Mouse (Mus musculus) thymus, postnatal 0 days (tissue): ENCODE results near the gene Olfr887. TPM values are rescaled to one million over a fixed set of nuclear protein-coding genes. Genes with fewer than 3 reads are reported as not detected.

ENCODE experiments used
- DNase-seq: peaks from one replicate; pipeline ENCODE4 v3.0.0-alpha.2; 2015; ENCODE audit warnings: low spot score
- polyA plus RNA-seq: library from polyadenylated mRNA; unstranded; fragments of >200 nt; fragmentation: Nextera tagmentation; extraction: Ambion mirVana; gene quantifications from 2 replicates; pipeline ENCODE4 v1.2.1, GENCODE M21; 2015

Olfr887 gene
- polyA plus RNA-seq = not detected in 2 replicates

DNA sequence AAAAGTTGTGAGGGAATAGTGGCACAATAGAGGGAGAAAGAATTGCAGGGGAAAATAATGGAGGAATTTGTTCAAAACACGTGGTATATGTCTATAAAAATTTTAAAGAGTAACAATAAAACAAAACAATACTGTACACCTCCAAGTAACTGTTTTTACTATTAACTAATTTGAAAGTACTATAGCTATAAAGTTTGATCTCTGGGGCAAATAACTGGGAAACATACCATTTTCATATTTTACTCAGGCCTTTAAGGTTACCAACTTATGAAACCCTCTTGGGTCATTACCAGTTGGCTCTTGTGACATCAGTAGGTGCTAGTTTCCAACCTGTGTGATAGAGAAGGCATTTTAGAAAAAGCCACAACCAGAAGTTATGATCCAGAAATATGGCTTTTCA is at the start of gene Olfr887:
Gene Olfr887, plus strand, starts transcription at position 301 of the 400 bp plus-strand sequence.
- no peak for DNase-seq

DNA sequence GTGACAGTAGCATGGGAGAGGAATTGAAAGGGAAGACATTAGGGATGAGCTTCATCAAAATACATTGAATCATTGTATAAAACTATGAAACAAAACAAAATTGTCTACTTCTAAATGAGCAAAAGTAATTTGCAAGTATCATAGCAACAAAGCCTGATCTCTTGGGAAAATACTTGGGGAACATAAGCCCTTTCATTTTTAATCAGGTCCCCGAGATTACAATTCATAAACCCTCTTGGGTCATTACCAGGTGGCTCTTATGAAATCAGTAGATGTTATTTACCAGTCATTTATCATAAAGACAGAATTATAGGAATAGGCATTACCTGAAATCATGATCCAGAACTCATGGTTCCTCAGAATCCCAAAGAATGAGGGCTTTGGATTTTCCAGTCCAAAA is 37.6 kb upstream of the Olfr887 start, which contains the start of gene Olfr884:
Gene Olfr884, plus strand, starts transcription at position 301 of the 400 bp plus-strand sequence.
- no peak for DNase-seq

DNA sequence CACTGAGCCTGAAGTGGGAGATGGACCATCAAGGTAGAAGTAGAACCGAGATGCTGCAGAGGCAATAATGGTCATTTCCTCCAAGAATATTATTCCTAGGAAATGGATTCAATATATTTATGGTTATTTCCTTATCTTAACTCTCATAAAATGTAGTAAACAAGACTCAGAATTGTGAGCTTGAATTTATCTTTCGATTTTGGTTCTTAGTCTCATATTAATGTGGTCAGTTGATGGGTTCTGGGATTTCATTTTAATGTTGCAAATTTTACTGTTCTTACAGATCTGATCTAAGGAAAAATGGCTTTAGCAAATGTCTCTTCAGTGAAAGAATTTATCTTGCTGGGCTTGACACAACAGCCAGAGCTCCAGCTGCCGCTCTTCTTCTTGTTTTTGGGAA is 22.9 kb upstream of the Olfr887 start, which contains the start of gene Olfr885:
Gene Olfr885, plus strand, starts transcription at position 301 of the 400 bp plus-strand sequence.
- no peak for DNase-seq

DNA sequence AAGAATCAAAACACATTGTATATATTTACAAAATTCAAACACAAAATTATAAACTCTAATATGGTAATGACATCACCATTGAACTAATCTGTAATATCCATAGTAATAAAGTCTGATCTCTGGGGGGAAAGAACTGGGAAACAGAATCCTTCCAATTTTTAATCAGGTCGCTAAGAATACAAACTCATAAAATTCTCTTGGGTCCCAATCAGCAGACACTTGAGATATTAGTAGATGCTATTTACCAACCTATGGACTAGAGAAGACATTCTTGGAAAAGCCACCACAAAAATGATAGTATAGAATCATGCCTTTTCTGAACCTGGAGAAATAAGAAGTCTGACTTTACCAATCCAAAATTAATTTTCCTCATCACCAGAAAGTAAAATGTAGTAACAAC is 24.0 kb downstream of the Olfr887 start, which contains the start of gene Olfr888:
Gene Olfr888, plus strand, starts transcription at position 301 of the 400 bp plus-strand sequence.
- DNase-seq = no peak

DNA sequence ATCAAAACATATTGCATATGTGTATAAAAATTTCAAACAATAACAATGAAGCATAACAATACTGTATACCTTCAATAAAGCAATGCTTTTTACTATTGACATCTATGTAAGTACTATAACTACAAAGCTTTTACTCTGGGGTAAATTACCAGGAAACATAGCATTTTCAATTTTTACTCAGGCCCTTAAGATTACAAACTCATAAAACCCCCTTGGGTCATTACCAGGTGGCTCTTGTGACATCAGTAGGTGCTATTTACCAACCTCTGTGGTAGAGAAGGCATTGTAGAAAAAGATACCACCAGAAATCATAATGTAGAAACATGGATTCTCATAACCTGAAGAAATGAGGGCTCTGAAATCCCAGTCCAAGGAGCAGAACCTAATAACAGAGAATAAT is 31.0 kb downstream of the Olfr887 start, which contains the start of gene Olfr889:
Gene Olfr889, plus strand, starts transcription at position 301 of the 400 bp plus-strand sequence.
- no peak for DNase-seq

Other genes with a start within 250 kb of the Olfr887 start
- not detected in 2 replicates for gene Olfr877, start 229.8 kb upstream of the Olfr887 start, polyA plus RNA-seq
- gene Olfr145, start 187.3 kb upstream of the Olfr887 start, polyA plus RNA-seq = not detected in 2 replicates
- gene Olfr878, start 166.2 kb upstream of the Olfr887 start, polyA plus RNA-seq = not detected in 2 replicates
- not detected in 2 replicates for gene Olfr881, start 92.2 kb upstream of the Olfr887 start, polyA plus RNA-seq
- not detected in 2 replicates for gene Olfr883, start 58.3 kb upstream of the Olfr887 start, polyA plus RNA-seq
- not detected in 2 replicates for gene Olfr884, start 37.5 kb upstream of the Olfr887 start, polyA plus RNA-seq
- gene Olfr885, start 22.8 kb upstream of the Olfr887 start, polyA plus RNA-seq = not detected in 2 replicates
- not detected in 2 replicates for gene Olfr888, start 24.1 kb downstream of the Olfr887 start, polyA plus RNA-seq
- 0.06 and 0.12 TPM in 2 replicates for gene Olfr889, start 31.1 kb downstream of the Olfr887 start, polyA plus RNA-seq
- not detected in 2 replicates for gene Olfr890, start 58.4 kb downstream of the Olfr887 start, polyA plus RNA-seq
- not detected in 2 replicates for gene Olfr891, start 96.7 kb downstream of the Olfr887 start, polyA plus RNA-seq
- gene Olfr893, start 124.3 kb downstream of the Olfr887 start, polyA plus RNA-seq = not detected in 2 replicates
- gene Olfr894, start 134.0 kb downstream of the Olfr887 start, polyA plus RNA-seq = not detected in 2 replicates
- gene Olfr143, start 168.7 kb downstream of the Olfr887 start, polyA plus RNA-seq = not detected in 2 replicates
- gene Olfr895, start 183.8 kb downstream of the Olfr887 start, polyA plus RNA-seq = not detected in 2 replicates
- gene Olfr896-ps1, start 207.0 kb downstream of the Olfr887 start, polyA plus RNA-seq = not detected in 2 replicates
- gene Olfr25, start 245.0 kb downstream of the Olfr887 start, polyA plus RNA-seq = not detected in 2 replicates